Mouse (Mus musculus) urinary bladder, adult 18-20 months (tissue): Measurements from ENCODE around the gene Msantd3.

Experiments
- DNase-seq, 2 experiments: peaks; one replicate each; pipeline ENCODE4 v3.0.0; 2022; ENCODE audit warnings: low spot score in 2 of 2, mixed read lengths in 2 of 2

Msantd3 gene

DNA sequence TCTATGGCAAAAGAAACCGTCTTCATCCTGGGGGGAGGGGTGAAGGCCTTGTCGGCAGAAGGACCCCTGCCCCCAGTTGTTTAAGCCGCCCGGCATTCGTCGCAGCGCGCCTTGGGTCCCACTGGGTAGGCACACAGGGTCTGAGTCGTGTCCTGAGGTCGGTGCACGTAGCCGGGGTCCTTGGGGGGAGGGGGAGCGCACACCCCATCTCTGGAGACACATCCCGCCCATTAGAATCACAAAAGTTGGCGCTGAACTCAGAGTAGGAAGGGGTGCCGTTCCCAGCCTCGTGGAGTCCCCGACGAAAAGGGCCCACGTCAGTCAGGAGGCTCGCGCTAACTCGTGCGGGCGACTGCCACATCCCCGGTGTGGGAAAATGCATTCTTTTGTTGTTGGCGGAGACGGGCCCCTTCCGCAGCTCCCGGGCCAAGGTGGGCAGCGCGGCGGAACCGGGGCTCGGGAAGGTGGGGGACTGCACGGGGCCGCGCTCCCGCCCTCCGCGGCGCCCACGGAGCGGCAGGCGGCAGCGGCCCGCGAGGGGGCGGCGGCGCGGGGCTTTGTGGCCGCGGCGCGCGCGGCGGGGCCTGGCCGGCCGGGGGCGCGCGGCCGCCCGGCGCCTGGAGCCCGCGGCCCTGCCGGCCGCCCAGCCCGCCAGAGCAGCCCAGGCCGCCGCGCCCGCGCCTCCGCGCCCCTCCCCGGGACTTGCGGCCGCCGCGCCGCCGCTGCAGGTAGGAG lies at the start of gene Msantd3:
TSS of gene Msantd3 (plus strand) at position 95 of the 735 bp plus-strand sequence.
- DNase-seq, result peak in 1 of 2 experiments; percentile 59

DNA sequence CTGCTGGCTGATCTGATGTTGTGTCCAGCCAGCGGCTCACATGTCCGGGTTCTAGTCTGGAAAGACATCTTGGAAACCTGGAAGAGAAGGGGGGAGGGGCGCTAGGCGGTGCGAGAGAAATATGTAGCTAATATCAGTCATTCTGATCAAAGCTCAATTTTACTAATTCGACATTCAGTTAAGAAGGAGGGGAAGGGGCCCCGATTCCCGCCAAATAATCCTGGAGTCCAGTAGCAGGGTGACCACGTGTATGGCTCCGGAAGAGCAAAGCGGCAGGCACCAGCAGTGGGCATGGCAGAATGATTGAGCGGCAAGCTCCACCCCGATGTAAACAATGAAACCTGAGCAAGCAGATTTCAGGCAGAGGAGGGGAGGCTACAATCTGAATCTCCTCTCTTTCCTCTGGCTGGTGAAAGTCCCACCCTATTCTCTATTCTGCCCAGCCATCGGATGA lies 48.4 kb upstream of the Msantd3 start:
- no peak for DNase-seq

DNA sequence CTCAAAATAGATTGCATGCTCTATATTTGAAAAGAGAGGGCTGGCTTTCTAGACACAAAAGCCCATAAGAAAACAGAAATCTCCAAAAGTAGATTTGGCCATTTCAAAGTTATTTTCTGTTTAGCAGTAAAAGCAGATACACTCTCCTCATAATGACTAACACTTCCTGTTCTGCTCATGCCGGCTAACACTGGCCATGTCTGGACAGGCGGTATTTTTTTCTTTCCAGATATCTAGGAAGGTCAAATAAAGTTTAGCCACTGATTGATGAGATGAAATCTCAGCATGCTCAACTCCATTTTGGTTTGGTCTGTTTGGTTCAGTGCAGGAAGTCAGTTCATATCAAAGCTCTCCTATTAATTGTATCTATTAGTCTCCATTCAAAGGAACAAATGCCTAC lies 47.2 kb upstream of the Msantd3 start:
- DNase-seq, result no peak

- no peak for DNase-seq
These were observed 28.9 kb upstream of the Msantd3 start for GRCm38 (mm10) chr4:48510861-48511260.

GRCm38 (mm10) chr4:48529559-48529958 lies 10.2 kb upstream of the Msantd3 start:
- no peak for DNase-seq

- DNase-seq, result no peak
These were observed 7.7 kb upstream of the Msantd3 start for GRCm38 (mm10) chr4:48531804-48532601.

- DNase-seq, result no peak
These were observed 3.5 kb upstream of the Msantd3 start for GRCm38 (mm10) chr4:48536275-48536674.

DNA sequence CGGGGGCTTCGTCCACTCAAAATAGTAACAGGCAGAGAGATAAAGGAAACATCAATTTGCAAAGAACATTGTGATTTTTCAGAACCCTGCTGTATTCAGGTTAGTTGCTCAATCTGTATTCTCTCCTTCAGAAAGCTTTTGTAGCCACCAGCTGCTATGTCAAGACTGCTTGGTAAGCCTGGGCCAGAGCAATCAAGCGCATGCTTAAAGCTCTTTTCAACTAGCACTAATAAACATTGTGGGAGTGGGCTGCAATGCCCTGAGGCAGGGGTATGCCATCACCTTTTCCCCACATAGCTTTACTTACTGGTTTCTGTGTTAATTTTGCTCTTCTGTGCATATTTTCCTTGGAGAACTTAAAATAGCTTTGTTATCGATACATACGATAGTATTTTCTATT lies 2.7 kb upstream of the Msantd3 start:
- DNase-seq, result no peak

- DNase-seq, result no peak
These were observed 1.2 kb upstream of the Msantd3 start for GRCm38 (mm10) chr4:48538581-48538980.

- DNase-seq, result peak in 1 of 2 experiments; percentile 40
These were observed 909 bp downstream of the Msantd3 start for GRCm38 (mm10) chr4:48540576-48541111.

DNA sequence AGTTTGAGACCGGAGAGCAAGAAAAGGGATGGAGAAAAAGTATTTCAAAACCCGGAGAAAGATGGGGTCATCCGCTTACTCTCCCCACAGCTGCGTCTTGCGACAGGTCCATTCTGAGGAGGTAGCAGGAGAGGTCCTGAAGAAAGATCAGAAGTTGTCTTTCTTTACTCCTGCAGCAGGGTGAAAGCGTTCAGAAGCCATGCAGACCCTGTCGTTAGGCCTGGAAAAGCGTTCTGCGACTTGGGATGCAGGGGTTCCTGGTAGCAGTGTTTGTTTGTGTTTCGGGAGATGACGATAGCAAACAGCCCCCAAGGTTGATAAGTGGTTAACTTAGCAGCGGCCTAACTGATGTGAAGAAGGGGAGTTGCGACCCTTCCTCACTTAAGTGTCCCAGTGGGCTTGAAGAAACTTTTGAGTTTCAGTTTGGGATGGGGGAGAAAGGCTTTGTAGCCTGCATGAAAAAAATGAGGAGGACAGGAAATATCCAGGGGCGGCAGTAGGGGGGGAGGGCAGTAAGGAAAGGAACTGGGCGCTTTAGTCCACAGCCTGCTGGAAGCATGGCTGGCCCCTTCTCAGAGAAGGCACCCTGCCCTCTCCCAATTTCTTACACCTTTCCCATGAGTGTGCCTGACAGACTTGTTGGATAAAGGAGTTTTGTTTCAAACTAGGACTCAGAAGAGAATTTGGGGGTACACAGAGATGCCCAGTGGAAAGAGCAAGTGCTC lies 2.0 kb downstream of the Msantd3 start:
- no peak for DNase-seq

GRCm38 (mm10) chr4:48542351-48542750 lies 2.6 kb downstream of the Msantd3 start:
- no peak for DNase-seq

DNA sequence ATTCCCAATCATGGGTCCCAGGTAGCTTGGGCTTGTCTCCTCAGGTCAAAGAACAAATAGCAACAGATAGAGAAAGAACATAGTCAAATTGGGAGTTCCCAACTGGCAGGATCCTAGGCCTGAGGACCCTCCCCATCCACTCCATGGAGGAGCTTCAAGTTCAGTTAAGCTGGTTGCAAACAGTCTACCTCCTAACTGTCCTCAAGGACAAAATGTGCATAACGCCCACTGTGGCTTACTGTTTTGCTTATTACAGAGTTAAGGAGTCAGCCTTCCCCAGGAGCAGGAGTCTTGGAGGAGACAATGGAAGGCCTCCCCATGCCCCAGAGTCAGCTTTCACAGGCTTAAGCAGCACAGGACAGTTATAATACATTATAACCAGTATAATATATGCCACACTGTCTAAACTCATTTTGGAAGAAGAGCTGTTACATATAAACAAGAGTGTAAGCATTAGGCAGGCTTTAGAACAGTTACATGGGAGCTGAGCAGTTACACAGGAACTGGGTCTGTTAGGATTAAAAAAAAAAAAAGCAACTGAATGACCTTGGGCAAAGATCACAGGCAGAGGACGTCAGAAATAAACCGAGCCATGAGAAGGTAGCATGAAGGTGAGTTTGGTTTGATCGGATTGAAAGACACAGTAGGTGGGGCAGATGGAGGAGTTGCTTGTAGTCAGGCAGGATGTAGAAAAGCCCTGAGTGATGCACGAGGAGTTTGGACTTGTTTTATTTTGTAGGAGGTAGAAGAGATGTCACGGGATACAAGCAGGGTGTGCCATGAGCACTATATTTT lies 3.5 kb downstream of the Msantd3 start:
- no peak for DNase-seq

DNA sequence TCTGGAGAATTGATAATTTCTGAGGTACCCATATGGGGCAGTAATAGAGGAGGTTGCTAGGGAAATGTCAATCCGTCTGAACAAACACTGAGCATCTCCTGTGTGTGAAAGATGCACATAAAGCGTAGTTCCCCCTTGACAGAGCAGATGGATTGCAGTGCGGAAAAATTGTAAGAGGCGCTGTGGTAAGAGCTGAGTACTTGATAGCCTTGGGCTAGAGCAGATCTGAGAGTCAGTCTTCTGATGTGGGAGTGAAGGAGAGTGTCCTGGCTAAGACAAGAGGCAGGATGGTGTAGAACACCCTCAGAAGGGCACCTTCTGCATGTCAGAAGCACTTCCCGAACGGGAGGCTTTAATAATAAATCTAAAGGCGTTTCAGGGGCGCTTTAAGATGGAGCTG lies 4.4 kb downstream of the Msantd3 start:
- no peak for DNase-seq

- DNase-seq, result no peak
These were observed 6.2 kb downstream of the Msantd3 start for GRCm38 (mm10) chr4:48545966-48546365.

DNA sequence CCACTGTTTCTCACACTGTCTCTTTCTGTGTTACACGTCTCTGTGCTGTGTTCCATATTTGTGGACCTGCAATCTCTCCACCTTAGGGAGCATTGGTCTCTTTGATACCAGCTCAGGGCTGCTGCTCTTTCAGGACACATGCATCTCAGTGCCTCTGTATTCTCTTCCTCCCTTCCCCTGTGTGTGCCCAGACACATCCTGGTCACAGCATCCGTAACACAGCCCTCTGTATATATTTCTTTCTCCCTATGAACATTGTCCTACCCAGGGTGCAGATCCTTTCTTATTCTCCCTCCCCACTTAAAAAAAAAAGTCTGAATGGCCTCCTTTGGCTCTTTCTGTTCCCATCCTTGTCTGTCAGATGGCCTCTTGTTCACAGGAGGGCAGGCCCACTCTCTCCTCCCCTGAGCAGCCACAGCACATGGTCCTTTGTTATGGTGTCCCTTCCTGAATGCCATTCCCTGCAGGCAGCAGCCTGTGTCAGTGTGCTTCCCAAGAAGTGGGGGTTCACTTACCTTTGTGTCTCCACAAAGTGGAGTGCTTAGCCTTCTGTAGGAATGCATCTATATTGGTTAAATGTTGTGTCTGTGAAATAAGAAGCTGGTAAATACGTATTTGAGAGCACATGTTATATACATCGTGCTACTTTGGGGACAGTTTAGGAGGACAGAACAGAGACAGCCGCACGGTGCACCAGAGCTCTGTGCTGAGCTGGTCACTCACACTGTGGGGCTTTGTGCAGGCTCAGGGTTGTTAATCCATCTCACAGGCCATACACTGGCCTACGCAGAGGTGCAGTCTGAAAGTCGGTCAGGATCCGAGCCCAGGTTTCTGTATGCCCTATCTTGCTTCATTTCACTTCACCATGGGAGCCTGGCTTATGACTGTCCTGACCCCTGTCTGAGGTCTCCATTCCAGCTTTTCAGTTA lies 7.1 kb downstream of the Msantd3 start:
- DNase-seq, result no peak

GRCm38 (mm10) chr4:48548393-48549045 lies 8.8 kb downstream of the Msantd3 start:
- DNase-seq, result no peak

DNA sequence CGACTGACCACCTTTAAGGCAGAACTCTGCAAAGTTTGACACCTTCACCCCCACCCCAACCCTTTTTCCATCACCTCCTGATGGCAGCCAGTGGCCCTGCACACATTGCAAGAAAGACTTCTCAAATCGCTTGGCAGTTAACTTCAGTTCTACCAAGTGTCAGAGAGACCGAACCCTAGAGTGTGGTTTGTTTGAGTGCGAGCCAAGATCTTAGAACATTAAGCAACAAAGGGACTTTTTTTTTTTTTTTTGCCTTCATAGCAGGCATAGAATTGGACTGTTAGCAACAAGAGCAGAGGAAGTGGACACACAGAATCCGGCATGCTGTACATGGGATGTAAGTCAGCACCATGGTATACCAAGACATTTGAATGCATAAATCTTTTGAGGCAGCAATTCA lies 9.9 kb downstream of the Msantd3 start:
- DNase-seq, result no peak

DNA sequence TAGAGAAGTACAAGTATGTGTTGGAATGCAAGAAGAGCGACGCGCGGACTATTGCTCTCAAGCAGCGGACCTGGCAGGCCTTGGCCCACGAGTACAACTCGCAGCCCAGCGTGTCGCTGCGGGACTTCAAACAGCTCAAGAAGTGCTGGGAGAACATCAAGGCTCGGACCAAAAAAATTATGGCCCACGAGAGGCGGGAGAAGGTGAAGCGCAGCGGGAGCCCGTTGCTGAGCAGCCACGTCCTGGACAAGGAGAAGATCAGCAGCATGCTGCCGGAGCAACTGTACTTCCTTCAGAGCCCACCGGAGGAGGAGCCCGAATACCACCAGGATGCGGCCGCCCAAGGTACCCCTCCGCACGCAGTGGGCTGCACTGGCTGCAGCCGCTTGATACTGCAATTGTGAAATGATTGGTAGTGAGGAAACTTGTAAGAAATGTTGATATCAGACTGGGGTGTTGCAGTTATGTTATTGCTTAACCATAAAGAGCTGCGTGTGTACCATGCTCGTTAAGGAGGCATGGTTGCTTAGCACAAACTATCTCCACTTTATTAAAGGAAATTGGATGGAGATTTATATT lies 12.8 kb downstream of the Msantd3 start:
- no peak for DNase-seq
